Mouse (Mus musculus) kidney, adult 2 months (tissue): Measurements from ENCODE around the gene Tbca.

ENCODE experiments used
- CTCF ChIP-seq: fragments of 200-500 bp; conservative IDR thresholded peaks from 2 replicates; pipeline ENCODE4 v1.5.1; 2011; ENCODE audit warnings: low read depth, mild to moderate bottlenecking, control low read depth, low read length, moderate library complexity, mixed read lengths; ENCODE audit not compliant: insufficient read depth, insufficient read length
- POLR2A ChIP-seq: fragments of 200-500 bp; IDR thresholded peaks from one replicate; pipeline ENCODE4 v1.6.1; 2011; ENCODE audit warnings: low read depth, low read length, control low read depth

DNA sequence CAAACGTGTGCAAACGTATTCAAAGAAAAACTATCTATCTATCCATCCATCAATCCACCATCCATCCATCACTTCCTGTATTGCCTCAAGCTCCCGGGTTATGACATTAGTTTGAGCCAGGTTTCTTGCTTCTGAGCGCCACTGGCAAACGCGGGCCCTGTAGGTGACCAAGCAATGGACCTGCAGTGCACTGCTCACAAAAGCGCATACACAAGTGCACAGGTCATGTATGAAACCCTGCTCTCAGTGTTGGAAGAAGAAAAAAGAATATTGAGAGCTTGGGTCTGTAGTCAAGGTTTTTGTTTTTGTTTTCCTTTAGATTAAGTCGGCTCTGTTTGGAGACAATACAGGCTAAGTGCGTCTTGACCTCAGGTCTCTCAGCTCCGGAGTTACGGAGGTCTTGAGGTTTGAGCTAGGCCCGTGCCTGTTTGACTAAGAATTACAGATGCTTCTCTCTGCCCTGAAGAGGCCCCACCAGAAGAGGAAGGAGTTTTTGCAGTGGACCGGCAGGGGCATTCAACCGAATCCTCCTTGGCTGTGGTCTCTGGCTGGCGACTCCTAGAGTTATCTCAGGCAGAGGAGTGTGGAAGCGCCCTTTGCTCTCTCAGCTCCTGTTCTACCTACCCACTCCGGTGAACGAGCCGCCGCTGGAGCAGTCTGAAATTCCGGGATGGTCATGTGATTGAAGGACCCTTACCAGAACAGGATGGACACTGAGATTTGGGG, 81.9 kb downstream of the Tbca start:
- TF ChIP-seq CTCF: no peak
- no peak for TF ChIP-seq POLR2A
